Mouse (Mus musculus) lung, postnatal 0 days (tissue): Measurements from ENCODE around the gene Negr1.

Source experiments
- CTCF ChIP-seq: IDR thresholded peaks from 2 replicates; pipeline ENCODE4 v1.5.1; 2016; ENCODE audit warnings: antibody characterized with exemption, mild to moderate bottlenecking
- EP300 ChIP-seq: IDR thresholded peaks from 2 replicates; pipeline ENCODE4 v1.6.1; 2016; ENCODE audit warnings: antibody characterized with exemption, mild to moderate bottlenecking, control low read depth

DNA sequence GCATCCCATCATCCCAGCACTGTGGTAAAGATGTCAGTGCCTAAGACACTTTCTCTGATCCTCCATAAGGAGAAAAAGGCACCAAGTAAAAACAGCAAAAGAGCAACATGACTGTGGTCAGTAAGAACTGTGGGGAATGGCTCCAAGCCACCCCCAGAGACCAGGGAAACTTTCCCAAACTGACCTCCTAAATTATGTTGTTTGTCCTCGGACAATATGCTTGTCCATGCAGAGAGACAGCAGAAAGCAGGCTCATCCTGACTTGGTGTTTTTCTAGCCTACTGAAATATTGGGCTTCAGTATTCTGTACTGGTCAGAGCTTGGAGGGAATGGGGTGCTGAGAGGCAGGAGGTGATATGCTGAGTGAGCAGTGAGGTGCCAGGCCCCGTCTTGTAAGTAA lies 647.8 kb downstream of the Negr1 start:
- TF ChIP-seq CTCF (no peak), EP300 (no peak)
